Mouse (Mus musculus) CD4-positive, CD25-positive, alpha-beta regulatory T cell, adult 2 months (primary cell): ENCODE measurements at regions not wholly inside any gene's neighbourhood (a gene's known extent, or its start where the extent isn't known, plus 50 kb on each side); places are given as distances from the start of the nearest gene placed in this dataset.
A peak's percentile ranks its signal among the peaks of the same experiment; 100 is the strongest.

Source experiments
- DNase-seq: peaks from one replicate; pipeline ENCODE4 v3.0.0-alpha.2; 2012; ENCODE audit warnings: low read depth, low spot score

DNA sequence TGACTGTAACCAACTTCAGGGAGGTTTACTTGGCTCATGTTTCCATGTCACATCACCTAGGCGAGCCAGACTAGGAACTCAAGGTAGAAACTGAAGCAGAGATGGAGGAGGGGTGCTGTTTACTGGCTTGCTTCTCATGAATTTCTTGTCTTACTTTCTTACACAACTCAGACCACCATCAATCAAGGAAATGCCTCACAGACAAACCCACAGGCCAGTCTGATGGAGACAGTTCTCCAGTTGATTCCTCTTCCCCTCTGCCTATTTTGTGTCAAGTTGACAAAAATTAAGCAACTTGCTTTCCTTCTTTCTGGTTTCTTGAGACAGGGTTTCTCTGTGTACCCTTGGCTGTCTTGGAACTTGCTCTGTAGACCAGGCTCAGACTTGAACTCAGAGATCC is 83.8 kb upstream of the Phip start:
- DNase-seq: no peak

- DNase-seq: no peak
Observed at GRCm38 (mm10) chr9:83056208-83056607, 80.9 kb upstream of the Phip start.

DNA sequence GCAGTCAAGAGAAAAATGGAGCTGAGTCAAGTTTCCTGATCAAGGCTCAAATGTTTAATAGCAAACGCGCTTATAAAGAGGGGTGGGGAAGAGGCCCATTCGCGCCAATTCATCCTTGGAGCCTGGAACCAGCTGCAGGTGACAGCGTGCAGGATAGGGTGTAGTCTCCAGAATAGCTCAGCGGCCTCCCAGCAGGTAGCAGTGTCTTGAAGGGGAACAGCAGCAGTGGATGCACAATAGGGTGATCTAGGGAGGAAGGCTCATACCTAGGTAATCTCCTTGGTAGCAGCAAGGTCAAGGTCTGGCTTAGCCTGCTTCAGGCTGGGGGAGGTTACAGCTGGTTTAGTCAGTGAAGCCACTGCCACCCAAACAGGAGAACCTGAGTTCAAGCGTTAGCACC is 76.3 kb upstream of the Phip start:
- no peak for DNase-seq

- no peak for DNase-seq
Observed at GRCm38 (mm10) chr9:83047567-83048238, 72.4 kb upstream of the Phip start.

GRCm38 (mm10) chr9:83046035-83046434 is 70.7 kb upstream of the Phip start:
- DNase-seq: no peak

- DNase-seq: no peak
Observed at GRCm38 (mm10) chr9:83043790-83044189, 68.5 kb upstream of the Phip start.

GRCm38 (mm10) chr9:83041345-83041744 is 66.0 kb upstream of the Phip start:
- no peak for DNase-seq

DNA sequence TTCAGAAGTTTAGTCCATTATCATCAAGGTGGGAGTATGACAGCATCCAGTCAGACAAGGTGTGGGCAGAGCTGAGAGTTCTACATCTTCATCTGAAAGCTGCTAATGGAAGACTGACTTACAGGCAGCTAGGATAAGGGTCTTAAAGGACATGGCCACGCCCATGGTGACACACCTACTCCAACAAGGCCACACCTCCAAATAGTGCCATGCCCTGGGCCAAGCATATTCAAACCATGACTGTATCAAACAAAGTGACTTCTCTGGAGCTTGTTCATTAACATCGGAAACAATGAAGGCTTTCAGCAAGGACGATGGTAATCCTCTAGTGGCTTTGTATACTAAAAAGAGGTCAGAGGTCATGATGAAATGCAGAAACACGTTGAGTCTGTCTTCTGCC is 65.4 kb upstream of the Phip start:
- no peak for DNase-seq

GRCm38 (mm10) chr9:83037261-83038119 is 62.2 kb upstream of the Phip start:
- peak; percentile 7 for DNase-seq
